Mouse (Mus musculus) CH12.LX (cell line): Measurements from ENCODE around the gene Cpt1b. TPM values are rescaled to one million over a fixed set of nuclear protein-coding genes. Genes with fewer than 3 reads are reported as not detected.

ENCODE experiments used
- DNase-seq: peaks from one replicate; pipeline ENCODE4 v3.0.0-alpha.2; 2013; ENCODE audit errors: extremely low read depth
- H3K27ac ChIP-seq: 2 replicates; pipeline ENCODE4 v1.5.1; 2012; ENCODE audit warnings: low read depth, mild to moderate bottlenecking, control low read depth, moderate library complexity; ENCODE audit not compliant: insufficient read depth
- H3K27me3 ChIP-seq: replicated peaks from 2 replicates; pipeline ENCODE3; 2012; ENCODE audit warnings: inconsistent platforms
- H3K36me3 ChIP-seq, 2 experiments: replicated peaks in 1 of 2; 2 replicates each; pipeline versions ENCODE3 to v1.6.1; 2012; ENCODE audit warnings: inconsistent platforms in 1 of 2, low read length in 1 of 2, mild to moderate bottlenecking in 1 of 2, mixed read lengths in 1 of 2, moderate library complexity in 1 of 2; ENCODE audit not compliant: control insufficient read depth in 1 of 2, insufficient read depth in 1 of 2
- H3K4me1 ChIP-seq, 2 experiments: 2 replicates each; pipeline ENCODE4 v1.6.1; 2012; ENCODE audit warnings: inconsistent platforms in 1 of 2, moderate library complexity in 1 of 2; ENCODE audit not compliant: insufficient read depth in 2 of 2, control insufficient read depth in 1 of 2
- H3K4me2 ChIP-seq: 2 replicates; pipeline ENCODE4 v1.6.1; 2012; ENCODE audit warnings: low read depth, mild to moderate bottlenecking, control low read depth; ENCODE audit not compliant: poor library complexity, insufficient read depth, severe bottlenecking
- H3K4me3 ChIP-seq, 3 experiments: fragments of 150-350 bp in 1 of 3; sonication (generic) in 1 of 3; replicated peaks in 1 of 3; 2 replicates each; pipeline versions ENCODE3 to v1.5.1; 2011 to 2012; ENCODE audit warnings: low read depth in 2 of 3, low read length in 2 of 3, mild to moderate bottlenecking in 2 of 3, moderate library complexity in 2 of 3, control low read depth in 1 of 3, improper control_type of control experiment in 1 of 3, inconsistent platforms in 1 of 3, mixed read lengths in 1 of 3; ENCODE audit not compliant: poor library complexity in 1 of 3
- H3K79me2 ChIP-seq: replicated peaks from 2 replicates; pipeline ENCODE4 v1.6.1; 2012; ENCODE audit warnings: mild to moderate bottlenecking, moderate library complexity; ENCODE audit not compliant: control insufficient read depth, poor library complexity, insufficient read depth, severe bottlenecking; ENCODE audit errors: extremely low read depth
- H3K9ac ChIP-seq: 2 replicates; pipeline ENCODE4 v1.6.1; 2012; ENCODE audit warnings: low read depth, mild to moderate bottlenecking, control low read depth, moderate library complexity; ENCODE audit not compliant: insufficient read depth
- H3K9me3 ChIP-seq: replicated peaks from 2 replicates; pipeline ENCODE3; 2012; ENCODE audit warnings: low read length, inconsistent platforms, mixed read lengths
- CTCF ChIP-seq, 2 experiments: IDR thresholded peaks in 1 of 2; conservative IDR thresholded peaks in 1 of 2; 2 replicates each; pipeline ENCODE4 v1.5.1; 2011 to 2012; ENCODE audit warnings: low read depth in 2 of 2, low read length in 2 of 2, improper control_type of control experiment in 1 of 2, inconsistent platforms in 1 of 2, mild to moderate bottlenecking in 1 of 2, moderate library complexity in 1 of 2
- E2F4 ChIP-seq: IDR thresholded peaks from 2 replicates; pipeline ENCODE4 v1.6.1; 2011; ENCODE audit warnings: low read depth, low read length, improper control_type of control experiment; ENCODE audit not compliant: insufficient replicate concordance
- ELF1 ChIP-seq: IDR thresholded peaks from 2 replicates; pipeline ENCODE4 v1.6.1; 2014; ENCODE audit warnings: low read depth, mild to moderate bottlenecking, inconsistent platforms, low read length, improper control_type of control experiment
- EP300 ChIP-seq: IDR thresholded peaks from 2 replicates; pipeline ENCODE4 v1.6.1; 2011; ENCODE audit warnings: low read length, improper control_type of control experiment
- HCFC1 ChIP-seq: IDR thresholded peaks from 2 replicates; pipeline ENCODE4 v1.6.1; 2012; ENCODE audit warnings: low read depth, mild to moderate bottlenecking, inconsistent platforms, low read length, improper control_type of control experiment
- JUND ChIP-seq: conservative IDR thresholded peaks from 2 replicates; pipeline ENCODE4 v1.6.1; 2011; ENCODE audit warnings: low read depth, low read length, improper control_type of control experiment
- MAX ChIP-seq: IDR thresholded peaks from 2 replicates; pipeline ENCODE4 v1.6.1; 2011; ENCODE audit warnings: low read length, improper control_type of control experiment
- MXI1 ChIP-seq: IDR thresholded peaks from 2 replicates; pipeline ENCODE4 v1.6.1; 2011; ENCODE audit warnings: mild to moderate bottlenecking, low read depth, low read length, improper control_type of control experiment
- MYC ChIP-seq: IDR thresholded peaks from 2 replicates; pipeline ENCODE4 v1.6.1; 2011; ENCODE audit warnings: low read depth, mild to moderate bottlenecking, improper control_type of control experiment, low read length
- NELFE ChIP-seq: IDR thresholded peaks from 2 replicates; pipeline ENCODE4 v1.6.1; 2011; ENCODE audit warnings: low read depth, low read length, improper control_type of control experiment
- PAX5 ChIP-seq: IDR thresholded peaks from 2 replicates; pipeline ENCODE4 v1.6.1; 2012; ENCODE audit warnings: low read length, inconsistent platforms, mixed read lengths
- RCOR1 ChIP-seq: conservative IDR thresholded peaks from 2 replicates; pipeline ENCODE4 v1.6.1; 2012; ENCODE audit warnings: low read depth, mild to moderate bottlenecking, inconsistent platforms, low read length, improper control_type of control experiment
- SIN3A ChIP-seq: IDR thresholded peaks from 2 replicates; pipeline ENCODE4 v1.6.1; 2012; ENCODE audit warnings: low read length, improper control_type of control experiment, inconsistent platforms
- SMC3 ChIP-seq: IDR thresholded peaks from 2 replicates; pipeline ENCODE4 v1.6.1; 2011; ENCODE audit warnings: low read depth, low read length, improper control_type of control experiment
- TCF12 ChIP-seq: IDR thresholded peaks from 2 replicates; pipeline ENCODE4 v1.6.1; 2014; ENCODE audit warnings: low read depth, mild to moderate bottlenecking, inconsistent platforms, low read length, improper control_type of control experiment
- UBTF ChIP-seq: IDR thresholded peaks from 2 replicates; pipeline ENCODE4 v1.6.1; 2012; ENCODE audit warnings: low read depth, mild to moderate bottlenecking, inconsistent platforms, low read length, improper control_type of control experiment, moderate library complexity
- USF2 ChIP-seq: conservative IDR thresholded peaks from 2 replicates; pipeline ENCODE4 v1.6.1; 2011; ENCODE audit warnings: low read depth, low read length, improper control_type of control experiment
- ZC3H11A ChIP-seq: IDR thresholded peaks from 2 replicates; pipeline ENCODE4 v1.6.1; 2012; ENCODE audit warnings: low read depth, mild to moderate bottlenecking, inconsistent platforms, low read length, improper control_type of control experiment
- ZKSCAN1 ChIP-seq: IDR thresholded peaks from 2 replicates; pipeline ENCODE4 v1.6.1; 2012; ENCODE audit warnings: low read depth, inconsistent platforms, low read length, improper control_type of control experiment, borderline replicate concordance
- ZNF384 ChIP-seq: IDR thresholded peaks from 2 replicates; pipeline ENCODE4 v1.6.1; 2012; ENCODE audit warnings: low read depth, low read length, improper control_type of control experiment, inconsistent platforms
- dilution Hi-C: fragments of 300-500 bp; cut with MboI; formaldehyde crosslinking; loops from 2 replicates; pipeline ENCODE4 v1.14.3; 2020; ENCODE audit warnings: low sequenced_read_pairs; ENCODE audit not compliant: extremely low pct_unique_long_range_greater_than_20kb, extremely low pct_ligation_motif_present
- in situ Hi-C: fragments of 300-500 bp; cut with MboI; formaldehyde crosslinking; loops from 3 replicates; pipeline ENCODE4 v1.14.3; 2019; ENCODE audit warnings: low sequenced_read_pairs, low pct_ligation_motif_present, low pct_unique_long_range_greater_than_20kb, mixed read lengths
- polyA plus RNA-seq: library from polyadenylated mRNA; unstranded; fragments of >175 nt; gene quantifications from 2 replicates; pipeline ENCODE4 v1.2.1, GENCODE M21; 2012; ENCODE audit warnings: low read depth; ENCODE audit not compliant: insufficient read length
- total RNA-seq, 2 experiments: library from RNA; depleted of rRNA; stranded (reverse); fragments of 300-350 nt in 1 of 2; fragments of >200 nt in 1 of 2; gene quantifications; 2 replicates each; pipeline ENCODE4 v1.2.3; 2012 to 2014

Gene Cpt1b
- total and polyA plus RNA-seq, 3 experiments, result 1.5 to 2.1 (median 2.1) TPM

- TF ChIP-seq JUND, result no peak
- in situ Hi-C loops (no loop called here), dilution Hi-C loops (no loop called here)
- H3K4me1 ChIP-seq, result no peaks in the 10 kb centered on the region
- no peak for DNase-seq
- no peak overlapping the region for H3K4me2 ChIP-seq
- H3K9ac ChIP-seq, result no peak overlapping the region
- H3K4me3 ChIP-seq, result no peak overlapping the region
- H3K9me3 ChIP-seq, result peaks cover 13% of the 10 kb centered on the region
- no peaks in the 10 kb centered on the region for H3K36me3 ChIP-seq
- peaks cover 7% of the 10 kb centered on the region for H3K27me3 ChIP-seq
- no peaks in the 10 kb centered on the region for H3K79me2 ChIP-seq
- no peak overlapping the region for H3K27ac ChIP-seq
These were observed 20.6 kb downstream of the Cpt1b start for GRCm38 (mm10) chr15:89404831-89405623.

- Histone ChIP-seq H3K9ac (no peak overlapping the region), H3K9me3 (peaks cover 5% of the 10 kb centered on the region), H3K27ac (no peak overlapping the region), H3K4me1 (no peaks in the 10 kb centered on the region), H3K79me2 (no peaks in the 10 kb centered on the region), H3K4me3 (no peak overlapping the region), H3K27me3 (peaks cover 14% of the 10 kb centered on the region), H3K4me2 (no peak overlapping the region), H3K36me3 (no peaks in the 10 kb centered on the region)
- DNase-seq, result peak; percentile 4
- dilution Hi-C loops (no loop called here), in situ Hi-C loops (no loop called here)
- no peak for TF ChIP-seq UBTF
- TF ChIP-seq ZNF384, result no peak
- TF ChIP-seq MYC, result no peak
- TF ChIP-seq SIN3A, result no peak
- TF ChIP-seq USF2, result no peak
- TF ChIP-seq E2F4, result no peak
- no peak for TF ChIP-seq RCOR1
These were observed 23.2 kb downstream of the Cpt1b start for GRCm38 (mm10) chr15:89402471-89402870.

GRCm38 (mm10) chr15:89399716-89400115, 25.9 kb downstream of the Cpt1b start:
- dilution Hi-C loops (no loop called here), in situ Hi-C loops (no loop called here)
- no peaks in the 10 kb centered on the region for H3K9me3 ChIP-seq
- H3K4me2 ChIP-seq, result no peak overlapping the region
- no peaks in the 10 kb centered on the region for H3K36me3 ChIP-seq
- peaks cover 23% of the 10 kb centered on the region for H3K27me3 ChIP-seq
- no peaks in the 10 kb centered on the region for H3K4me1 ChIP-seq
- DNase-seq, result no peak
- H3K79me2 ChIP-seq, result no peaks in the 10 kb centered on the region
- H3K4me3 ChIP-seq, result no peak overlapping the region
- TF ChIP-seq NELFE (no peak), UBTF (no peak), ZC3H11A (no peak), MYC (no peak), ZKSCAN1 (no peak), ZNF384 (no peak), SMC3 (no peak), MXI1 (no peak), ELF1 (no peak), MAX (no peak), PAX5 (no peak), CTCF (conservative IDR thresholded peaks at IDR 0.05 in 1 of 2, IDR thresholded peaks at IDR 0.05 in 1 of 2; ENCODE audit: low read depth in 2 of 2, low read length in 2 of 2) (no peak), TCF12 (no peak), HCFC1 (no peak), EP300 (no peak)
- TF ChIP-seq, all 38 proteins: peak for 0
- Histone ChIP-seq H3K9ac (no peak overlapping the region), H3K27ac (no peak overlapping the region)
